Mouse (Mus musculus) embryonic fibroblast, embryonic 13.5 days (primary cell): Measurements from ENCODE around the gene Rbm33.

ENCODE experiments used
- CTCF ChIP-seq: IDR thresholded peaks from 2 replicates; pipeline ENCODE4 v1.5.1; 2011; ENCODE audit warnings: mild to moderate bottlenecking, control low read depth, low read length, moderate library complexity, borderline replicate concordance; ENCODE audit not compliant: insufficient read depth
- POLR2A ChIP-seq: IDR thresholded peaks from 2 replicates; pipeline ENCODE4 v1.6.1; 2011; ENCODE audit warnings: low read depth, mild to moderate bottlenecking, control low read depth, low read length, moderate library complexity

DNA sequence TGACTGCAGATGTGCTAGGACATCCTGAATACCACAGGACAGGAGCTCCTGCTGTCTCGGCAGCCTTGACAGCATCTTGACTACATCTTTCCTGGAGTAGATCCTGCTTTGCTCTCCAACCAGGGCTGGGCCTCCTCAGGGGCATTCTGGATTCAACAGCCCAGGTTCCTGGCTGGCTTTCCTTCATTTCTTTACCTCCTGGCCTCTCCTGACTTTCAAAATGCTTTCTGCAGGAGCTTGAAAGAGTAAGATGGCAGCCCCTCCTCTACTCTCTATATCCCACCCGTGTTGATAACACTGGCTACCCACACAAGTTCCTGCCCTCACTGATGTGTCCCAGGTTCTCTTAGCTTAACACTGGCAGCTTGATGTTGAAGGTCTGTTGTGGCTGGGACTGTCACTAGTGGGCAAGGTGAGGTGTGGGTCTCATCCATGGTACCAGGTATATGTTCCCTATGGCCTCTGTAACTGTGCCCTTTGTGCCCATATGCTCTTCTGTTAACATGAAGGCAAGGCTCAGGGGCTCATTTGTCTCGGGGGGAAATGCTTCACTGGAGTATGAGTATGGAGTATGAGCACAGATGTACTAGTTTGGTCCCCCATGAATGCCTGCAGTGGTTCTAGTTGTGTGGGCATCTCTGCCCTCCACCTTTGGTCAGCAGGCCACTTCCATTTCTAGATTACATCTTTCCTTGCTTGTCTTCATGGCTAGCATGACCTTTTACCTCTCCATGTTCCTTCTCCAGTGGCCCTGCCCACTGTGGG is 133.4 kb downstream of the Rbm33 start:
- TF ChIP-seq POLR2A, result no peak
- TF ChIP-seq CTCF, result no peak
